Mouse (Mus musculus): ENCODE data around the gene Gm20479.

DNA sequence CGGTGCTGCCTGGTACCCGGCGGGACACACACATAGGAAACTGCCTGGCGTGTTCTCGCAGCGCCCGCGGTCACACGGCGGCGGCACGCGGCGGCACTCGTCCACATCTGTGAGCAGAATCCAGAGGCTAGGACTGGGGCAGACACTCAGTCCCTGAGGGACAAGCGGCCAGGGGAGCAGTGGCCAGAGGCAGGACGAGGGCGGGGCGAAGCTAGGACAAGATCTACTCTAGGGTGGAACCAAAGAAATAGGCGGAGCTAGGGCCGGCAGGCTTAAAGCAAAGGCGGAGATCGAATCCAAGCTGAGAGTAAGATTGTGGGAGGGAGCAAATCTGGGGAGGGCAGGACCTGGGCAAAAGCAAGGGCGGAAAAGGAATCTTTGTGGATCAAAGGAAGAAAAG, 31.5 kb downstream of the Gm20479 start:
- TF ChIP-seq POLR2A (IDR thresholded peaks at IDR 0.05; ENCODE audit: low read depth, low read length): no peak
- no peak for TF ChIP-seq MXI1 (IDR thresholded peaks at IDR 0.05; ENCODE audit: low read depth, low read length)
- TF ChIP-seq BHLHE40 (IDR thresholded peaks at IDR 0.05; ENCODE audit: low read depth, low read length): no peak
- TF ChIP-seq MAFK (IDR thresholded peaks at IDR 0.05; ENCODE audit: insufficient replicate concordance, low read length): no peak
- no peak for TF ChIP-seq NRF1 (IDR thresholded peaks at IDR 0.05; ENCODE audit: low read depth, low read length)
- TF ChIP-seq MEF2A (IDR thresholded peaks at IDR 0.05; ENCODE audit: borderline replicate concordance, low read depth, low read length): no peak
- no peak for TF ChIP-seq CTCF (conservative IDR thresholded peaks at IDR 0.05 in 1 of 2, IDR thresholded peaks at IDR 0.05 in 1 of 2; ENCODE audit: low read depth in 2 of 2, low read length in 2 of 2)
- TF ChIP-seq CHD1 (IDR thresholded peaks at IDR 0.05; ENCODE audit: low read depth, low read length): no peak
- no peak for TF ChIP-seq CHD2 (IDR thresholded peaks at IDR 0.05; ENCODE audit: low read length)
- TF ChIP-seq RAD21 (IDR thresholded peaks at IDR 0.05; ENCODE audit: low read depth, low read length): no peak
- TF ChIP-seq UBTF (IDR thresholded peaks at IDR 0.05; ENCODE audit: low read depth, low read length): no peak
- TF ChIP-seq MAX (IDR thresholded peaks at IDR 0.05; ENCODE audit: low read length): no peak
